Mouse (Mus musculus): ENCODE measurements around the gene Bckdha. TPM values are rescaled to one million over a fixed set of nuclear protein-coding genes. Genes with fewer than 3 reads are reported as not detected.

The Bckdha gene
- 56.1 and 59.3 TPM in 2 replicates for polyA plus RNA-seq (2012; ENCODE audit: insufficient read depth, insufficient read length, missing spikeins)

- Histone ChIP-seq H3K4me1 (ENCODE audit: control insufficient read depth, insufficient read depth, low read length) (peaks cover 17% of the 10 kb centered on the region), H3K27ac (ENCODE audit: insufficient read depth, low read depth, low read length) (peak within 1 kb of the TSS; percentile 80), H3K4me3 (ENCODE audit: insufficient read depth, low read length) (peak within 1 kb of the TSS; percentile 96)
- TF ChIP-seq POLR2A (IDR thresholded peaks at IDR 0.05; ENCODE audit: borderline replicate concordance, low read depth, low read length), result no peak
- no peak for TF ChIP-seq CTCF (IDR thresholded peaks at IDR 0.05; ENCODE audit: low read depth, low read length)
These were observed at the start of gene Bckdha, which contains the start of gene Exosc5 for GRCm38 (mm10) chr7:25658657-25659472. Gene Bckdha (minus strand): TSS chr7:25658981. Gene Exosc5 (plus strand): TSS chr7:25659164.

GRCm38 (mm10) chr7:25707581-25708292, 49.0 kb upstream of the Bckdha start:
- Histone ChIP-seq H3K4me3 (ENCODE audit: insufficient read depth, low read length) (no peak overlapping the region), H3K27ac (ENCODE audit: insufficient read depth, low read depth, low read length) (peak overlapping the region; percentile 76), H3K4me1 (ENCODE audit: control insufficient read depth, insufficient read depth, low read length) (peaks cover 66% of the 10 kb centered on the region)
- TF ChIP-seq CTCF (IDR thresholded peaks at IDR 0.05; ENCODE audit: low read depth, low read length) (no peak), POLR2A (IDR thresholded peaks at IDR 0.05; ENCODE audit: borderline replicate concordance, low read depth, low read length) (no peak)

GRCm38 (mm10) chr7:25706578-25707170, 47.9 kb upstream of the Bckdha start:
- Histone ChIP-seq H3K4me3 (ENCODE audit: insufficient read depth, low read length) (peak overlapping the region; percentile 38), H3K27ac (ENCODE audit: insufficient read depth, low read depth, low read length) (peak overlapping the region; percentile 95), H3K4me1 (ENCODE audit: control insufficient read depth, insufficient read depth, low read length) (peaks cover 57% of the 10 kb centered on the region)
- TF ChIP-seq POLR2A (IDR thresholded peaks at IDR 0.05; ENCODE audit: borderline replicate concordance, low read depth, low read length) (no peak), CTCF (IDR thresholded peaks at IDR 0.05; ENCODE audit: low read depth, low read length) (no peak)

DNA sequence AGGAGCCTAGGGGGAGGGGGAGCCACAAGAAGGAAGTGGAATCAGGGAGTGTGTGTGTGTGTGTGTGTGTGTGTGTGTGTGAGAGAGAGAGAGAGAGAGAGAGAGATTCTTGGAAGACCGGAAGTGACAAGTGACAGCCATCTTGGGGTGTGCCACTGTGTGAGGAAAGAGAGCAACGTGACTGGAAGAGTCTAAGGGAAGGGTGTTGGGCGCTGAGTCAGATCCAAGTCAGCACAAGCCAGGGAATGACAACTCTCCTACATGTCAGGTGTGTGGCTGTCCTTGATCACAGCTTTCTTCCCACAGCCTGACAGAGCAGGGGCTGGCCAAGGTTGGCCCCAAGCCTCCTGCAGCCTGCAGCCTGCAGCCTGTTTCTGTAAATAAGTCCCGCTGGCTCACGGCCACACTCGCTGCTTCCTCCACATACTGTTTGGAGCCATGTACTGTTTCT, 47.0 kb upstream of the Bckdha start:
- peak overlapping the region; percentile 95 for H3K27ac ChIP-seq (ENCODE audit: insufficient read depth, low read depth, low read length)

GRCm38 (mm10) chr7:25704716-25705364, 46.1 kb upstream of the Bckdha start:
- TF ChIP-seq POLR2A (IDR thresholded peaks at IDR 0.05; ENCODE audit: borderline replicate concordance, low read depth, low read length) (no peak), CTCF (IDR thresholded peaks at IDR 0.05; ENCODE audit: low read depth, low read length) (no peak)

More for the DNA sequence above, 47.0 kb upstream of the Bckdha start:
- TF ChIP-seq CTCF (IDR thresholded peaks at IDR 0.05; ENCODE audit: low read depth, low read length) (no peak), POLR2A (IDR thresholded peaks at IDR 0.05; ENCODE audit: borderline replicate concordance, low read depth, low read length) (no peak)
- peaks cover 53% of the 10 kb centered on the region for H3K4me1 ChIP-seq (ENCODE audit: control insufficient read depth, insufficient read depth, low read length)
- H3K4me3 ChIP-seq (ENCODE audit: insufficient read depth, low read length), result peak overlapping the region; percentile 38

GRCm38 (mm10) chr7:25703793-25704494, 45.2 kb upstream of the Bckdha start:
- Histone ChIP-seq H3K4me1 (ENCODE audit: control insufficient read depth, insufficient read depth, low read length) (peaks cover 42% of the 10 kb centered on the region), H3K4me3 (ENCODE audit: insufficient read depth, low read length) (no peak overlapping the region), H3K27ac (ENCODE audit: insufficient read depth, low read depth, low read length) (no peak overlapping the region)
- TF ChIP-seq CTCF (IDR thresholded peaks at IDR 0.05; ENCODE audit: low read depth, low read length) (no peak), POLR2A (IDR thresholded peaks at IDR 0.05; ENCODE audit: borderline replicate concordance, low read depth, low read length) (no peak)

More at GRCm38 (mm10) chr7:25704716-25705364, 46.1 kb upstream of the Bckdha start:
- peaks cover 45% of the 10 kb centered on the region for H3K4me1 ChIP-seq (ENCODE audit: control insufficient read depth, insufficient read depth, low read length)
- H3K4me3 ChIP-seq (ENCODE audit: insufficient read depth, low read length), result no peak overlapping the region
- H3K27ac ChIP-seq (ENCODE audit: insufficient read depth, low read depth, low read length), result peak overlapping the region; percentile 95

DNA sequence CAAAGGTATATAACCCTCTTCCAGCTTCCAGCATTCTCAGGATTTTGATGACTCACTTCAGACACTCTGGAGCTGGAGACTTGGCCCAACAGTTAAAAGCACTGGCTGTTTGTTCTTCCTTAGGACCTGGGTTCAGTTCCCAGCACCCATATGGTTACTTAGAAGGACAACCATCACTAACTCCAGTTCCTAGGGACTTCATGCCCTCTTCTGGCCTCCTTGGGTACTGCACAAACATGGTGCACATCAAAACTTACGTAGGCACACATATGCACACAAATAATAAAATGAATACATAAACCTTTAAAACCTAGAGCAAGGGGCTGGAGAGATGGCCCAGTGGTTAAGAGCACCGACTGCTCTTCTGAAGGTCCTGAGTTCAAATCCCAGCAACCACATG, 43.6 kb upstream of the Bckdha start:
- no peak for TF ChIP-seq CTCF (IDR thresholded peaks at IDR 0.05; ENCODE audit: low read depth, low read length)
- no peak for TF ChIP-seq POLR2A (IDR thresholded peaks at IDR 0.05; ENCODE audit: borderline replicate concordance, low read depth, low read length)
- Histone ChIP-seq H3K27ac (ENCODE audit: insufficient read depth, low read depth, low read length) (no peak overlapping the region), H3K4me3 (ENCODE audit: insufficient read depth, low read length) (no peak overlapping the region), H3K4me1 (ENCODE audit: control insufficient read depth, insufficient read depth, low read length) (peaks cover 33% of the 10 kb centered on the region)

DNA sequence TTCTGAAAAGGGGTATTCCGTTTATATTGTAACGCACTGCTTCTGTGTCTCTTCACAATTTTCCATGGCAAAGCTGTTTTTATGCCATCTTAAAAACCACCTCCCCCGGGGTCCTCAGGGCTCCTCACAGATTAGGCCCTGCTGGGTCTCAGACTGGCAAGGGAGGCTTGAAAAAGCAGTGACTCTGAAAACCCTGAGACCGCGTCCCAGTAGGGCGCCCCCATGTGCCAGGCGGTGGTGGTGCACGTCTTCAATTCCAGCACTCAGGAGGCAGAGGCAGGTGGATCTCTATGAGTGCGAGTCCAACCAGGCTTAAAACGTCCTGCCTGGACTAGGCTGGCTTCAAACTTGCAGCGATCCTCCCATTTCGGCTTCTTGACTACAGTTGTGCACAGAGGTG, 42.0 kb upstream of the Bckdha start:
- Histone ChIP-seq H3K4me1 (ENCODE audit: control insufficient read depth, insufficient read depth, low read length) (peaks cover 21% of the 10 kb centered on the region), H3K27ac (ENCODE audit: insufficient read depth, low read depth, low read length) (no peak overlapping the region), H3K4me3 (ENCODE audit: insufficient read depth, low read length) (no peak overlapping the region)
- TF ChIP-seq CTCF (IDR thresholded peaks at IDR 0.05; ENCODE audit: low read depth, low read length) (peak; percentile 35; the same call in 1 of the 2 replicates), POLR2A (IDR thresholded peaks at IDR 0.05; ENCODE audit: borderline replicate concordance, low read depth, low read length) (no peak)
